Mouse (Mus musculus): ENCODE data around the gene Lix1l. TPM values are rescaled to one million over a fixed set of nuclear protein-coding genes. Genes with fewer than 3 reads are reported as not detected.

The Lix1l gene
- total RNA-seq, 2 experiments from 2014 or later = 0.83 to 0.89 TPM

GRCm38 (mm10) chr3:96564633-96565032 is 36.3 kb upstream of the Lix1l start:
- ATAC-seq (replicated peaks; ENCODE audit: poor library complexity) = peak; percentile 84

DNA sequence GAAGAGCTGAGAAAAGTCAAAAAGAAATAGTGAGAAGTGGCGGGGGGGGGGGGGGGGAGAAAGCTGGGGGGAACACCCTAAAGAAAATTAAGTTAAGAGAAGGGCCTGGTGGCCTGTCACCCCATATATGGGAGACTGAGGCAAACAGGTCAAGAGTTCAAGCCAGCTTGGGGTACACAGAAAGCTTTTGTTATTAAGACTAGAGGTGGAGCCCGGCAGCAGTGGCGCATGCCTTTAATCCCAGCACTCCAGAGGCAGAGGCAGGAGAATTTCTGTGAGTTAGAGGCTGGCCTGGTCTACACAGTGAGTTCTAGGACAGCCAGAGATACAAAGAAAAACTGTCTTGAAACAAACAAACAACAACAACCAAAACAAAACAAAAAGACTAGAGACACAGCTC is 35.8 kb upstream of the Lix1l start:
- ATAC-seq (replicated peaks; ENCODE audit: poor library complexity) = no peak

GRCm38 (mm10) chr3:96566661-96567450 is 34.1 kb upstream of the Lix1l start:
- ATAC-seq (replicated peaks; ENCODE audit: poor library complexity) = no peak

DNA sequence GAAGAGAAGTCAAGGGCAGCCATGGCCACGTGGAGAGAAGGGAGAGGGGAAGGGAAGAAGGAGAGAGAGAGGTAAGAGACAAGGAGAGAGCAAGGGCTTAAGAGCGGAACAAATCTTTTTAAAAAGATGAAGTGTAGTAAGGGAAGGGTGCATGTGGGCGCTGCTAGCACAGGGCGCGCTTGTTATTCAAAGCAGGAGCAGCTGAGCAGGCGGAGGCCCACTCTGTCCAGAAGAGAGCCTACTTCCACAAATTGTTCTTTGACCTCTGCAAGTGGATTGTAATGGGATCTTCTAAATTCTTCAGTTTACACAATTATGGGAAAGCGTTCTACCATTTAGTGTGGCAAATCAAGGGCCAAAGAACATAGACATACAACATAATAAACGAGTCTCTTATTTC is 32.3 kb upstream of the Lix1l start:
- ATAC-seq (replicated peaks; ENCODE audit: poor library complexity) = no peak

- no peak for ATAC-seq (replicated peaks; ENCODE audit: poor library complexity)
Observed at GRCm38 (mm10) chr3:96569506-96569905, 31.4 kb upstream of the Lix1l start.

GRCm38 (mm10) chr3:96569966-96570605 is 30.9 kb upstream of the Lix1l start:
- no peak for ATAC-seq (replicated peaks; ENCODE audit: poor library complexity)

DNA sequence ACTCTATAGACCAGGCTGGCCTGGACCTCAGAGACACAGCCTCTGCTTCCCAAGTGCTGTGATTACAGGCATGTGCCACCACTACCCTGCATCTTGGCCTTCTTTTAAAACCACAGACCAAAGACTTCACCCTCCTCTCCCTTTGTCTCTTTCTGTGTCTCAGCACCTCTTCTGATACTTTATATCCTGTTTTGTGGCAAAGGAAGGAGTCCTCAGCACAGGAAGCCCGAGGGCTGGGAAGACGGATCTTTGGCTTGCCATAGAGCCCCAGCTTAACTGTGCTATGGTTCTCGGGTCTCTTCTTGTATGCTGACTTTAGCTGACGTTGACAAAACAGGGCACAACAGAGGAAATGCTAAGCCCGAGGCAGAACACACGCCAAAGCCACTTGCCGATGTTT is 30.3 kb upstream of the Lix1l start:
- no peak for ATAC-seq (replicated peaks; ENCODE audit: poor library complexity)

DNA sequence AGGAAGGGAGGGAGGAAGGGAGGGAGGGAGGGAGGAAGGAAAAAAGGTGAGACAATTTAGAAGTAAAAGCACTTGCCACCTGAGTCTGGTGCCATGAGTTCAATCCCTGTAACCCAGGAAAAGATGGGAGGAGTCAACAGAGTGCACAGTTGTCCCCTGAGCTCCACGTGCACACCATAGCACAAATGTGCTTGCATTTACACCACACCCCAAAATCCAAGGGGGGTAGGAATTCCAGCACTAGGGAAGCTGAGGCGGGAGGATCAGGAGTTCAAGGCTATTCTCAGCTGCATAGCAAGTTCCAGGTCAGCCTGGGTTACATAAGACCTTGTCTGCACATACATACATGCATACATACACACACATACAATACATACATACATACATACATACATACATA is 29.6 kb upstream of the Lix1l start:
- no peak for ATAC-seq (replicated peaks; ENCODE audit: poor library complexity)

DNA sequence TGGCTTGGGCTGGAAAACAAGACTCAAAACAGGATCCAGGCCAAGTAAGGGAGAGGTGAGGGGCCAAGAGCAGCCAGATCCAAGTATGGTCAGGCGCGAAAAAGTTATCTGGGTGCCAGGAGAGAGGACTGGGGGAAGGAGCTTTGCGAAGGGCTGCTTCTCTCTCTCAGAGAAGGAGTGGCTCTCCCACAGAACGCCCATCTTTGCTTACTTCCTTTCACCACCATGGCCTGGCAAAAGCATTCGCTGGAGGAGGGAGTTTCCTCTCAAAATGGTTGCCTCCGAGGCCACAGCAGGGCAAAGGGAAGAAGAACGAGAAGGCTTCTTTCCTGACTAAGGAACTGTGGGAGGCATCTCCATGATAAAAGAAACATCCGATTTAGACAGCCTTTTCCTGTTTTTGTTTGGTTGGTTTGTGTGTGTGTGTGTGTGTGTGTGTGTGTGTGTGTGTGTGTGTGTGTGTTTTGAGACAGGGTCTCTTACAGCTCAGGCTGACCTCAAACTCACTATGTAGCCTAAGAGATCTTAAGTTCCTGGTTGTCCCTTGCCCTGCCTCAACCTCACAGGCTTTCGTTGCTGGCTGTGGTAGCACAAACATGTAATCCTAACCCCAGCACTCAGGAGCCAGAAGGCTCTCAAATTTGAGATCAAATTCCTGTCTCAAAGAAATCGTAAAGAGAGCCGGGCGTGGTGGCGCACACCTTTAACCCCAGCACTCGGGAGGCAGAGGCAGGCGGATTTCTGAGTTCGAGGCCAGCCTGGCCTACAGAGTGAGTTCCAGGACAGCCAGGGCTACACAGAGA is 28.9 kb upstream of the Lix1l start:
- 0 out of 2 replicates have a peak, but pooled peaks have one; percentile 16 for ATAC-seq (replicated peaks; ENCODE audit: poor library complexity)

- ATAC-seq (replicated peaks; ENCODE audit: poor library complexity) = no peak
Observed at GRCm38 (mm10) chr3:96573611-96574511, 27.1 kb upstream of the Lix1l start.

GRCm38 (mm10) chr3:96575272-96575984 is 25.5 kb upstream of the Lix1l start:
- ATAC-seq (replicated peaks; ENCODE audit: poor library complexity) = no peak

DNA sequence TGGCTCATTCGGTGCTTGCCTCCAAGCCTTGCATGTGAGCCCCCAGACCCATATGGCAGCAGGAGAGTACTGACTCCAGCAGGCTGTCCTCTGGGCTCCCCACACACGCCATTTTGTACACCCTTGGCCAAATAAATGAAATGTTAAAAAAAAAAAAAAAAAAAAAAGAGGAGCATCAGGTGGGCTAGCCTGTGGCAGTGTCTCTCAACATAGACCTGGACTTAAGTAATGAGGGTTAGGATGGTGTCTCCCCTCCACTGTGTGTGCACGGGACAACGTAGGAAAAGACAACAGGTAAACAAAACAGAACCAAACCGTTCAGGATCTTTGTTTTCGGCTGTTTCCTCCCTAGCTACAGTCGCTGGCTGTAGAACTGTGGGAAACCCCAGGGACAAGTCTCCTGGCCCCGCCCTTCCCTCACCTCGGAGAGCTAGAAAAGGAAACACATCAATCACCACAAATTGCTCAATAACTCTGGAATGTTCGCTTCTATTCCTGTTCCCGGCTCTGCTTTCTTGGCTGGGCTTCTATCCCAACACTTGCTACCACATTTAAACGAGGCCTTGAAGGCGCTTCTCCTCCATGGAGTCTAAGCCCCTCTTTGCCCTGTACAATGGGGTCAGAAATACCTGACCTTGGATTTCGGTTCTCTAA is 24.8 kb upstream of the Lix1l start:
- ATAC-seq (replicated peaks; ENCODE audit: poor library complexity) = peak; percentile 14; the same call in 1 of the 2 replicates

- ATAC-seq (replicated peaks; ENCODE audit: poor library complexity) = peak; percentile 85
Observed at GRCm38 (mm10) chr3:96576690-96577541, 24.0 kb upstream of the Lix1l start, which contains the start of gene Gm16253. TSS of gene Gm16253 (plus strand) at chr3:96576984.

GRCm38 (mm10) chr3:96577566-96577965 is 23.4 kb upstream of the Lix1l start:
- ATAC-seq (replicated peaks; ENCODE audit: poor library complexity) = no peak

- no peak for ATAC-seq (replicated peaks; ENCODE audit: poor library complexity)
Observed at GRCm38 (mm10) chr3:96578561-96579238, 22.2 kb upstream of the Lix1l start.

- no peak for ATAC-seq (replicated peaks; ENCODE audit: poor library complexity)
Observed at GRCm38 (mm10) chr3:96579239-96579750, 21.7 kb upstream of the Lix1l start.

GRCm38 (mm10) chr3:96579885-96580454 is 21.0 kb upstream of the Lix1l start:
- peak; percentile 86 for ATAC-seq (replicated peaks; ENCODE audit: poor library complexity)
